8 mouse cellular contexts compared by ENCODE assay signal in genomic region chr17:56185281-56186141, GRCm38 (mm10). TPM values are rescaled to one million over a fixed set of nuclear protein-coding genes. Genes with fewer than 3 reads are reported as not detected.
DNase-seq lines count a peak whose midpoint lies in the region; ATAC-seq lines count a peak whose summit lies in the region.

No protein-coding gene starts in this region.

- no peak overlapping the region for H3K4me2 ChIP-seq in hindbrain, embryonic 15.5 days
- peak overlapping the region; percentile 94 for H3K4me2 ChIP-seq in limb, embryonic 12.5 days

- H3K27ac ChIP-seq in hindbrain, embryonic 15.5 days (replicated peaks) = peak overlapping the region; percentile 72; the same call in 1 of the 2 replicates
- H3K27ac ChIP-seq in limb, embryonic 12.5 days = peak overlapping the region; percentile 80

- H3K36me3 ChIP-seq in hindbrain, embryonic 15.5 days = peaks cover 38% of the 10 kb centered on the region
- H3K36me3 ChIP-seq in limb, embryonic 12.5 days = peaks cover 59% of the 10 kb centered on the region

- H3K9ac ChIP-seq in hindbrain, embryonic 15.5 days = 0 out of 2 replicates have a peak overlapping the region, but pooled peaks have one; percentile 10
- 0 out of 2 replicates have a peak overlapping the region, but pooled peaks have one; percentile 13 for H3K9ac ChIP-seq in limb, embryonic 12.5 days (replicated peaks)

- H3K4me1 ChIP-seq in hindbrain, embryonic 15.5 days (replicated peaks) = peaks cover 25% of the 10 kb centered on the region
- H3K4me1 ChIP-seq in limb, embryonic 12.5 days (replicated peaks) = peaks cover 27% of the 10 kb centered on the region

- H3K4me3 ChIP-seq in hindbrain, embryonic 15.5 days = no peak overlapping the region
- H3K4me3 ChIP-seq in limb, embryonic 12.5 days (replicated peaks) = no peak overlapping the region

- 26% methylated on average over 11 of the region's 11 CpGs for WGBS in hindbrain, embryonic 15.5 days
- 43% methylated on average over 11 of the region's 11 CpGs for WGBS in limb, embryonic 12.5 days

- ATAC-seq in cerebellum, adult (ENCODE audit: insufficient number of reproducible peaks, low FRiP score, low TSS enrichment) = no peak
- ATAC-seq in hindbrain, embryonic 15.5 days (ENCODE audit: low FRiP score, low read depth) = no peak
- ATAC-seq in limb, embryonic 12.5 days (ENCODE audit: insufficient number of reproducible peaks, insufficient read depth, low FRiP score, low TSS enrichment, low read depth) = 0 out of 2 replicates have a peak, but pooled peaks have one; percentile 32
- ATAC-seq in megakaryocyte progenitor cell, adult 5-6 weeks (replicated peaks; ENCODE audit: poor library complexity) = no peak

- H3K27me3 ChIP-seq in hindbrain, embryonic 15.5 days = no peaks in the 10 kb centered on the region
- no peaks in the 10 kb centered on the region for H3K27me3 ChIP-seq in limb, embryonic 12.5 days

- no peaks in the 10 kb centered on the region for H3K9me3 ChIP-seq in hindbrain, embryonic 15.5 days
- no peaks in the 10 kb centered on the region for H3K9me3 ChIP-seq in limb, embryonic 12.5 days

- DNase-seq in cerebellum, adult 8-10 months = peak; percentile 25
- DNase-seq in adrenal gland, adult 8-10 months = peak; percentile 79
- peak; percentile 39 to 53 for DNase-seq in gastrocnemius, adult 8-10 months (ENCODE audit: low spot score in 2 of 2)
- peak; percentile 49 for DNase-seq in neural tube, embryonic 10.5 days (ENCODE audit: extremely low spot score, low spot score)

RNA-seq across cellular contexts. Expression of gene Mydgf, which starts 1.8 kb away (rescaled TPM):
- total RNA-seq in adrenal gland, adult 8-10 months (2022) = 10 to 100 TPM; 49.4 to 62.3 (median 54.2) TPM
- 10 to 100 TPM; 14.9 to 16.8 (median 15.3) TPM for total RNA-seq in gastrocnemius, adult 8-10 months (2022)
- polyA plus RNA-seq in hindbrain, embryonic 15.5 days (2015; fragmentation: Nextera tagmentation; extraction: Ambion mirVana) = 76.2 and 78.6 TPM in 2 replicates
- polyA plus RNA-seq in limb, embryonic 12.5 days (2016; fragmentation: Nextera tagmentation; extraction: Ambion mirVana) = 69.3 and 78.4 TPM in 2 replicates
- total RNA-seq in megakaryocyte progenitor cell, adult 5-6 weeks (2015) = 55.1 and 56.1 TPM in 2 replicates
- 50.4 and 57.1 TPM in 2 replicates for total RNA-seq in megakaryocyte progenitor cell, adult 5-6 weeks (2017)

RNA-seq across cellular contexts. Expression of gene Tnfaip8l1, which starts 23.2 kb away (rescaled TPM):
- 1 to 10 TPM; 2.2 to 4.2 (median 3.8) TPM for total RNA-seq in adrenal gland, adult 8-10 months (2022)
- total RNA-seq in gastrocnemius, adult 8-10 months (2022) = under 1 TPM; 0.12 to 0.54 (median 0.25) TPM
- 9.5 and 10.7 TPM in 2 replicates for polyA plus RNA-seq in hindbrain, embryonic 15.5 days (2015; fragmentation: Nextera tagmentation; extraction: Ambion mirVana)
- polyA plus RNA-seq in limb, embryonic 12.5 days (2016; fragmentation: Nextera tagmentation; extraction: Ambion mirVana) = 8.3 and 9.5 TPM in 2 replicates
- total RNA-seq in megakaryocyte progenitor cell, adult 5-6 weeks (2015) = 1.5 and 2.2 TPM in 2 replicates
- 0.91 and 2.8 TPM in 2 replicates for total RNA-seq in megakaryocyte progenitor cell, adult 5-6 weeks (2017)

RNA-seq across cellular contexts. Expression of gene Dpp9, which starts 33.2 kb away (rescaled TPM):
- 10 to 100 TPM; 35.6 to 41.4 (median 39.6) TPM for total RNA-seq in adrenal gland, adult 8-10 months (2022)
- 10 to 100 TPM; 37.9 to 45.7 (median 43.0) TPM for total RNA-seq in gastrocnemius, adult 8-10 months (2022)
- 25.6 and 28.8 TPM in 2 replicates for polyA plus RNA-seq in hindbrain, embryonic 15.5 days (2015; fragmentation: Nextera tagmentation; extraction: Ambion mirVana)
- 36.2 and 37.7 TPM in 2 replicates for polyA plus RNA-seq in limb, embryonic 12.5 days (2016; fragmentation: Nextera tagmentation; extraction: Ambion mirVana)
- total RNA-seq in megakaryocyte progenitor cell, adult 5-6 weeks (2015) = 27.0 and 31.0 TPM in 2 replicates
- total RNA-seq in megakaryocyte progenitor cell, adult 5-6 weeks (2017) = 15.7 and 19.9 TPM in 2 replicates

RNA-seq across cellular contexts. Expression of gene Sema6b, which starts 45.4 kb away (rescaled TPM):
- total RNA-seq in adrenal gland, adult 8-10 months (2022) = 10 to 100 TPM in 2 of 4 experiments, 1 to 10 TPM in 2; 6.6 to 12.7 (median 10.9) TPM
- total RNA-seq in gastrocnemius, adult 8-10 months (2022) = 1 to 10 TPM; 1.4 to 2.7 (median 1.9) TPM
- polyA plus RNA-seq in hindbrain, embryonic 15.5 days (2015; fragmentation: Nextera tagmentation; extraction: Ambion mirVana) = 17.4 and 19.2 TPM in 2 replicates
- polyA plus RNA-seq in limb, embryonic 12.5 days (2016; fragmentation: Nextera tagmentation; extraction: Ambion mirVana) = 3.1 and 3.3 TPM in 2 replicates
- 1.8 and 2.2 TPM in 2 replicates for total RNA-seq in megakaryocyte progenitor cell, adult 5-6 weeks (2015)
- total RNA-seq in megakaryocyte progenitor cell, adult 5-6 weeks (2017) = 3.2 and 4.9 TPM in 2 replicates

Comparison
In these comparisons a context has a peak if more than half of its experiments do, and no peak if none do; other contexts are left out.
1. DNase-seq: peak in every context shown above with its lines; median percentile 79 in adrenal gland, adult 8-10 months; 49 in neural tube, embryonic 10.5 days; 46 in gastrocnemius, adult 8-10 months; 25 in cerebellum, adult 8-10 months.